Mouse (Mus musculus): ENCODE results near the gene Trit1.

- TF ChIP-seq TAL1 (IDR thresholded peaks at IDR 0.05; ENCODE audit: low read length) (no peak), GATA1 (IDR thresholded peaks at IDR 0.05; ENCODE audit: low read length) (no peak)
Observed at GRCm38 (mm10) chr4:122991177-122991576, 25.2 kb upstream of the Trit1 start.
